ENCODE assay signal across 10 mouse cellular contexts in genomic region chr11:60319257-60320066, GRCm38 (mm10). TPM values are rescaled to one million over a fixed set of nuclear protein-coding genes. Genes with fewer than 3 reads are reported as not detected.
DNase-seq lines count a peak whose midpoint lies in the region; ATAC-seq and TF ChIP-seq lines count a peak whose summit lies in the region.
"Had no signal": no experiment of that assay in that cellular context is flagged by ENCODE, and none has a peak within 500 bp of the region (broad histone marks: within the 10 kb centered on the region; RNA-seq: fewer than 3 reads in every experiment).

No protein-coding gene starts in this region.

- no peak for TF ChIP-seq POLR2A in brain, embryonic 14.5 days (IDR thresholded peaks at IDR 0.05; ENCODE audit: borderline replicate concordance, extremely low read depth, insufficient read depth, insufficient read length, poor library complexity, severe bottlenecking)

- H3K4me1 ChIP-seq in intestine, embryonic 14.5 days (replicated peaks; ENCODE audit: control insufficient read depth, insufficient read depth, low read length): peaks cover 33% of the 10 kb centered on the region
- H3K4me1 ChIP-seq in midbrain, embryonic 15.5 days: peaks cover 39% of the 10 kb centered on the region

- no peaks in the 10 kb centered on the region for H3K27me3 ChIP-seq in intestine, embryonic 14.5 days (replicated peaks; ENCODE audit: control insufficient read depth, insufficient read depth, low read length)
- H3K27me3 ChIP-seq in midbrain, embryonic 15.5 days (replicated peaks): no peaks in the 10 kb centered on the region
- H3K27me3 ChIP-seq: CH12.LX had no signal

- no peak overlapping the region for H3K4me2 ChIP-seq in intestine, embryonic 14.5 days (ENCODE audit: low read length)
- no peak overlapping the region for H3K4me2 ChIP-seq in midbrain, embryonic 15.5 days

- peak; percentile 21; the same call in 1 of the 2 replicates for TF ChIP-seq CTCF in gastrocnemius, adult 2 months (IDR thresholded peaks at IDR 0.05)
- TF ChIP-seq CTCF in brain, embryonic 14.5 days (IDR thresholded peaks at IDR 0.05; ENCODE audit: borderline replicate concordance, extremely low read depth, insufficient read depth, insufficient read length): peak; percentile 23; the same call in 1 of the 2 replicates

- no peaks in the 10 kb centered on the region for H3K36me3 ChIP-seq in intestine, embryonic 14.5 days (ENCODE audit: control insufficient read depth, insufficient read depth, low read length)
- no peaks in the 10 kb centered on the region for H3K36me3 ChIP-seq in midbrain, embryonic 15.5 days (replicated peaks)

- H3K9ac ChIP-seq in intestine, embryonic 14.5 days (ENCODE audit: low read length): no peak overlapping the region
- no peak overlapping the region for H3K9ac ChIP-seq in midbrain, embryonic 15.5 days

- DNase-seq in gastrocnemius, adult 2 months: peak; percentile 38
- no peak for DNase-seq in gastrocnemius, postnatal 36 days
- DNase-seq in brain, embryonic 14.5 days (ENCODE audit: low read depth): peak; percentile 67
- no peak for DNase-seq in intestine, embryonic 14.5 days (ENCODE audit: low spot score)
- no peak for DNase-seq in heart, postnatal 36 days
- DNase-seq in gastrocnemius, postnatal 10 days: no peak
- DNase-seq: lung, adult 18-20 months had no signal

- no peaks in the 10 kb centered on the region for H3K9me3 ChIP-seq in intestine, embryonic 14.5 days (ENCODE audit: control insufficient read depth, low read length)
- H3K9me3 ChIP-seq in midbrain, embryonic 15.5 days: no peaks in the 10 kb centered on the region

- no peak for ATAC-seq in intestine, embryonic 14.5 days (replicated peaks; ENCODE audit: low FRiP score, low TSS enrichment, low read depth)
- ATAC-seq in midbrain, embryonic 15.5 days (replicated peaks): no peak
- ATAC-seq in megakaryocyte, adult 5-6 weeks (ENCODE audit: poor library complexity, severe bottlenecking): no peak

- H3K4me3 ChIP-seq in gastrocnemius, adult 2 months: no peak overlapping the region
- no peak overlapping the region for H3K4me3 ChIP-seq in intestine, embryonic 14.5 days (ENCODE audit: low read depth, low read length)
- no peak overlapping the region for H3K4me3 ChIP-seq in midbrain, embryonic 15.5 days

- intact Hi-C loops in gastrocnemius, adult 2 months (cut with DNase I): no loop called here
- intact Hi-C loops in gastrocnemius, postnatal 36 days (cut with DNase I): no loop called here
- intact Hi-C loops in heart, postnatal 36 days (cut with DNase I): loop anchor here (5.0 kb wide), 1 partner anchor 33 kb away; the partner anchor contains the start of genes Drc3 and Tom1l2

- peak overlapping the region; percentile 88 for H3K27ac ChIP-seq in gastrocnemius, adult 2 months
- 0 out of 2 replicates have a peak overlapping the region, but pooled peaks have one; percentile 29 for H3K27ac ChIP-seq in intestine, embryonic 14.5 days (ENCODE audit: low read depth)
- peak overlapping the region; percentile 59 for H3K27ac ChIP-seq in midbrain, embryonic 15.5 days

- 55% methylated on average over 10 of the region's 10 CpGs for WGBS in intestine, embryonic 14.5 days
- WGBS in midbrain, embryonic 15.5 days: 68% methylated on average over 10 of the region's 10 CpGs

RNA-seq across cellular contexts. Expression of gene Tom1l2, which starts 33.2 kb away (rescaled TPM):
- total RNA-seq in gastrocnemius, adult 2 months (2021): 10 to 100 TPM; 63.7 to 63.9 TPM
- total RNA-seq in gastrocnemius, postnatal 36 days (2021): 10 to 100 TPM; 59.4 to 61.5 TPM
- polyA plus RNA-seq in brain, embryonic 14.5 days (2012; rRNA removed): 69.3 and 82.1 TPM in 2 replicates
- polyA plus RNA-seq in intestine, embryonic 14.5 days (2014; fragmentation: Nextera tagmentation; extraction: Ambion mirVana): 16.3 and 19.4 TPM in 2 replicates
- polyA plus RNA-seq in midbrain, embryonic 15.5 days (2015; fragmentation: Nextera tagmentation; extraction: Ambion mirVana): 72.6 and 73.3 TPM in 2 replicates
- total RNA-seq in heart, postnatal 36 days (2021): 100 to 1,000 TPM; 101 to 113 TPM
- 6.0 and 6.3 TPM in 2 replicates for total RNA-seq in megakaryocyte, adult 5-6 weeks (2015)
- 4.3 and 6.1 TPM in 2 replicates for total RNA-seq in megakaryocyte, adult 5-6 weeks (2017)
- total RNA-seq in gastrocnemius, postnatal 10 days (2021): 10 to 100 TPM; 38.6 to 45.1 TPM

RNA-seq across cellular contexts. Expression of gene Drc3, which starts 33.7 kb away (rescaled TPM):
- 1 to 10 TPM in 1 of 2 experiments, under 1 TPM in 1; 0.87 to 1.0 TPM for total RNA-seq in gastrocnemius, adult 2 months (2021)
- 1 to 10 TPM; 1.1 to 1.2 TPM for total RNA-seq in gastrocnemius, postnatal 36 days (2021)
- polyA plus RNA-seq in brain, embryonic 14.5 days (2012; rRNA removed): 6.0 and 7.1 TPM in 2 replicates
- polyA plus RNA-seq in intestine, embryonic 14.5 days (2014; fragmentation: Nextera tagmentation; extraction: Ambion mirVana): 1.6 and 1.8 TPM in 2 replicates
- polyA plus RNA-seq in midbrain, embryonic 15.5 days (2015; fragmentation: Nextera tagmentation; extraction: Ambion mirVana): 6.1 and 6.3 TPM in 2 replicates
- total RNA-seq in heart, postnatal 36 days (2021): 1 to 10 TPM; 2.4 to 2.5 TPM
- 0.16 TPM in 1 of 2 replicates, not detected in the other for total RNA-seq in megakaryocyte, adult 5-6 weeks (2015)
- 0.11 and 0.98 TPM in 2 replicates for total RNA-seq in megakaryocyte, adult 5-6 weeks (2017)
- 1 to 10 TPM; 1.3 to 1.6 TPM for total RNA-seq in gastrocnemius, postnatal 10 days (2021)

Comparison
In these comparisons a context has a peak if more than half of its experiments do, and no peak if none do; other contexts are left out.
1. DNase-seq: peak in gastrocnemius, adult 2 months (single experiment) and brain, embryonic 14.5 days (single experiment); none in gastrocnemius, postnatal 36 days (0 of 2), intestine, embryonic 14.5 days (single experiment), heart, postnatal 36 days (0 of 2) and gastrocnemius, postnatal 10 days (single experiment).
2. H3K27ac ChIP-seq: peak in every context shown above with its lines; median percentile 88 in gastrocnemius, adult 2 months; 59 in midbrain, embryonic 15.5 days; 29 in intestine, embryonic 14.5 days.
3. RNA of gene Tom1l2, which starts 33.2 kb away (total RNA-seq): 101 to 113 TPM in heart, postnatal 36 days, 63.7 to 63.9 TPM in gastrocnemius, adult 2 months, 59.4 to 61.5 TPM in gastrocnemius, postnatal 36 days and 38.6 to 45.1 TPM in gastrocnemius, postnatal 10 days; 4.3 to 6.3 TPM in megakaryocyte, adult 5-6 weeks; every median in the first group is over 4 times any median in the second.